Mouse (Mus musculus): ENCODE data around the gene Rptor. TPM values are rescaled to one million over a fixed set of nuclear protein-coding genes. Genes with fewer than 3 reads are reported as not detected.
"Not testable (repeated sequence)": the region's sequence is repeated elsewhere in the genome, so short reads cannot be mapped to it uniquely, and the experiment has no call there.

Gene Rptor
- total RNA-seq, 2 experiments from 2014 or later, result 30.6 to 34.8 TPM

DNA sequence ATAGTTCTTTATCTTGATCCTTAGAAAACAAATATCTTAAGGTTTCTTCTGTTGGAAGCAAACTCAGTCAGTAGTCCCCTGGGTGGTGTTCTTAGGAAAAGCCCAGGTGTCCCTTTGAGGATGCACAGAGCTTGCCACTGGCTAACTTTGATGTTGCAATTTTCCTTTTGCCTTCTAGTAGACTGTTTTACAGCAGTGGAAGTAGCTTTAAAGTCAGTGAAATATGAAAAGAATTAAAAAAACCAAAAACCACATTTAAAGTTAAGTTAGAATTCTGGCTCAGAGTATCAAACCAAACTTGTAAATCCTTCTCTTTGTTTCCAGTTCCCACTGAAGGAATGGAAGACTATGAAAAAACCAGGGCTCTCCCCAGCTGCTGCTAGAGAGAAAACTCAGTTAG, 47.8 kb downstream of the Rptor start:
- no peak for DNase-seq

- DNase-seq, result no peak
These were observed 50.6 kb downstream of the Rptor start for GRCm38 (mm10) chr11:119653336-119653735.

- DNase-seq, result no peak
These were observed 54.8 kb downstream of the Rptor start for GRCm38 (mm10) chr11:119657534-119657933.

GRCm38 (mm10) chr11:119659296-119659695, 56.6 kb downstream of the Rptor start:
- no peak for DNase-seq

GRCm38 (mm10) chr11:119661479-119661878, 58.8 kb downstream of the Rptor start:
- DNase-seq, result not testable (repeated sequence)

- DNase-seq, result peak; percentile 14
These were observed 61.2 kb downstream of the Rptor start for GRCm38 (mm10) chr11:119663876-119664275.

- no peak for DNase-seq
These were observed 62.1 kb downstream of the Rptor start for GRCm38 (mm10) chr11:119664678-119665307.

GRCm38 (mm10) chr11:119665308-119665702, 62.6 kb downstream of the Rptor start:
- no peak for DNase-seq

DNA sequence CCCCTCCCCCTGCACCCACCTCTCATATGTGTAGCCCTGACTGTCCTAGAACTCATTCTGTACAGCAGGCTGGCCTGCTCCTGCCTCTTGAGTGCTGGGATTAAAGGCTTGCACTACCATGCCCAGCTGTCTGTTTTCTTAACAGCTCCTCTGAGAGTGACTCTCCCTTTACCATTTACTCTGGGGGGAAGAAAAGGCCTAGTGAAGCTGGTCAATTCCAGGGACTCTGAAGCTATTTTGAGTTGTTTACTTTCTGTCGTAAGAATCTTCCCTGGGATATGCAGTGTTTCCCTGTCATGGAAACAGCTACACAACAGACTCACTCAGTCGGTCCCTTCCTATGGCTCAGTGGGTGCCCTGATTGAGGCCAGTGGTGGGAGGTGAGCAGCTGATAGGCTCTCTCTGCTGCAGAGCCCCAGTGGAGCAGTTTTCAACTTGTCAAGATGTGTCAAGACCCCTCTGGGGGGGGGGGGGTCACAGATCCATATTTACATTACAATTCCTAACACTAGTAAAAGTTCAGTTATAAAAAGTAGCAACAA, 63.9 kb downstream of the Rptor start:
- DNase-seq, result no peak

DNA sequence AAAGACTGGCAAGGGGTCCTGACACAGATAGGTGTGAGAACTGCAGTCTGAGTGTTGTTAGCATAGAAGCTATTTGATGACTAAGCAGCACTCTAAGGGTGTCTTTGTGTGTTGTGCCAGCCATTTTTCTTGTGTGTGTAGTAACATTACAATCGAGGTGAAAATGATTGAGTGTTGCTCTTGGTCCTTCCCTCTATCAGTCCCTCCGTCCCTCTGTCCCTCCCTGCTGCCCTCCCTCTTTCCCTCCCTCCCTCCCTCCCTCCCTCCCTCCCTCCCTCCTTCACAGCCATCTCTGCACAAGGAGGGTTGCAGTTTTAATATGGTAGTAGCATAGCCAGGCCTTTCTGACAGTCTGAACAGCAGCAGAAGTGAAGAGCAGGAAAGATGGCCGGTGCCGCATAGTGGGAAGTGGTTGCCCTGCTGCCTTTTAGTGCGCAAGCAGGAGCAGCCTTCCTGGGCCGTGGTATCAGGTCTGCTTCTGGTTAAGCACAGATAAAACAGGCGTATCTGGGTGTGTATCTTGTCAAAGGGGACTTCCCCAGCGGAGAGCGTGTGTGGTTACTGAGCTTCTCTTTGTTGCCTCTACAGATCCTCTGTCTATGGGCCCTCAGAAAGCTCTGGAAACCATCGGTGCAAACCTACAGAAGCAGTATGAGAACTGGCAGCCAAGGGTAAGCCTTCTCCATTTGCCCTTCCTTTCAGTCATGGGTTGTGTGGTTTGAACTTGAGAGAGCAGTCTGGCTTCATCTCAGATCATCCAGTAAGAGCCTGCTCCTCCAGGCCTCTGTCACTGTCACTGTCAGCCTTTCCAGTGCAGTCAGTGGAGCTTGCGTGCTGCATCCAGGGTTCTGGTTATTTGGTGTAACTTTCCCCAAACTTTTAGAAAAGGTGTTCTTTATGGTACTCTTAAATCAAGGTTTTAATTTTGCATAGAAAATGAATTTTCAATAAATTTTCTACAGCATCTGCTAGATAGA, 68.3 kb downstream of the Rptor start:
- no peak for DNase-seq

GRCm38 (mm10) chr11:119672041-119672440, 69.3 kb downstream of the Rptor start:
- no peak for DNase-seq

GRCm38 (mm10) chr11:119672775-119673174, 70.1 kb downstream of the Rptor start:
- DNase-seq, result no peak

DNA sequence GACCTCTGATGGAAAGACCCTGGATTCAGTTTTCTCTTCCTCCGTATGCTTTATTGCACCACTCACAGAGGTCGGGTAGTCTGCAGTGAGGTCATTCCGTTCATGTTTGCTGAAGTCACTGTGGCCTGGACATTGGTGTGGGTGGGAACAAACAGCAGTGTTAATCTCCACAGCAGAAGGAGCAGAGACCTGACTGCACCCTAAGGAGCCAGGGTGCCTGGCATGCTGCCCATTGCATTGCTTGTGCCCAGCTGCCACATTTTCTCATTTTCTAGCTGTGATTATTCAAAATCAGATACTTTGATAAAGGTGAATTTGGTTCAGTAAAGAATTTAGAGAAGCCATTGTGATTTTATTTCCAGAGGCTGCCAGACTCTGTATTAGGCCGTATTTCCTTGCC, 72.1 kb downstream of the Rptor start:
- no peak for DNase-seq

DNA sequence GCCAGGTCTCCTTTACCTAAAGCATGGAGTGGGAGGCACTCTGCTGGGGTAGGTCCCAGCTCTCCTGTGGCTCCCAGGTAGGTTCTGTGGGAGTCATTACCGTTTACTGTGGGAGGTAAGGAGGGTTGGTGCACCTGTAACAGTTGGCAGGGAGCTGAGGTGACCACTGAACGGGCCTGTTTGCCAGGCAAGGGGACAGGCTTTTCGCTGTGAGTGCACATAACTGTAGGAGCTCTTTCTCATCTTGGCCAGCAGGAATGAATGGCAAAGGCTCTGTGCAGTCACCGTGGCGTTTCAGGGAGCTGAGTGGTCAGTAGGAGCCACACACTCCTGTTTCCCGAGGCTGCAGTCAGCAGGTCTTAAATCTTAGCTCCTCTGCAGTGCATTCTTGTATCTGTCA, 72.8 kb downstream of the Rptor start:
- no peak for DNase-seq

GRCm38 (mm10) chr11:119676751-119677411, 74.2 kb downstream of the Rptor start:
- no peak for DNase-seq

GRCm38 (mm10) chr11:119678427-119678826, 75.7 kb downstream of the Rptor start:
- DNase-seq, result no peak

- no peak for DNase-seq
These were observed 78.0 kb downstream of the Rptor start for GRCm38 (mm10) chr11:119680735-119681134.

GRCm38 (mm10) chr11:119682285-119682684, 79.6 kb downstream of the Rptor start:
- no peak for DNase-seq

GRCm38 (mm10) chr11:119683796-119684195, 81.1 kb downstream of the Rptor start:
- DNase-seq, result no peak

- DNase-seq, result no peak
These were observed 82.8 kb downstream of the Rptor start for GRCm38 (mm10) chr11:119685477-119685876.

DNA sequence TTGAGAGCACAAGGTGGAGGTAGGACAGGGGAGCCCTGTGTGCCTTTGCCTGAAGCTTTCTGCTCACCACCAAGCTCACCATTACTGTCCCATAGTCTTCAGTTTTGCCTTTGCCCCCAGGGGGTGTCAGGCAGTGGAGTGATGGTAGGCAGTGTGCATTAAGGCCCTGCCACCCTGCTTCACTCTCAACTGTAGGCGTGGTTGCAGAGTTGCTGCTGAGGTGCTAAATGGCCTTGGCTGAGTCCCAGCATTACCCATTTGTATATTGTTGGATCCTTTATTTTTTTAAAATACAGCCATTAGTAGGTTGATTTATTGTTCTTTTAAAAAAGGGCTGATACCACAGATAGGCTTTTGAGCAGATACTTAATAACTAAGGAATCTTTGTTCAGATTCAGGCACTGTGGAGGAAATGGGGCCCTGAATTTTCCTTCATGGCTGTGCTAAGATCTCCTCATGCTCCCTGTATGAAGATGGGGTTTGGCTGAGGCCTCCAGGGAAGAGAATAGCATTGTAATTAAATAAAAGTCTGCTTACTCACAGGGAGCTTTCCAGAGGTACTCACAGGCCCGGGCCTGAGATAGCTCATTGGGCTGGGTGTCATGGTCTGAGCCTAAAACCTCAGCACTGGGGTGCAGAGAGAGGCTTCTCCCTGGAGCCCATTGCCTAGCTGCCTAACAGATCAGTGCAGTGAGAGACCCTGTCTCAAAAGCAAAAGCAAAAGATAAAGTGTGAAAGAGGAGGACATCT, 83.4 kb downstream of the Rptor start:
- no peak for DNase-seq

DNA sequence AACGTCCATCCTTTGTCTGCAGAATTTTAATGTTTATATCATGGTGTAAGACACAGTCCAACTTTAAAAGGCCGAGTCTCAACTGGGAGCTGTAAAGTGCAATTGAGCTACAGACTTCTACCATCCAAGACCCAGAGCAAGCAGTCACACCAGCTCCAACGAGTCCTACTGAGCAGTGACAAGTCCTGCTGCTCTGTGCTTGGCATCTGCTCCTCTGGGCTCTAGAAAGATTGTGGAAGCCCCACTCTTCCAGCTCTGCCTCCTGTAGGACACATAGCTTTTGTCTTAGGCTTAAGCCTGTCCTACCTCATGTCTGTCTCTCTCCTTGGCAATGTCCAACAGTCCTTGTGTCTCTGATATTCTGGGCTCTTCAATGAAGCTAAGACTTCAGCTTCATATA, 84.6 kb downstream of the Rptor start:
- no peak for DNase-seq

All from gastrocnemius, postnatal 10 days (tissue).